Mouse (Mus musculus): ENCODE measurements around the gene 1700028P14Rik. TPM values are rescaled to one million over a fixed set of nuclear protein-coding genes. Genes with fewer than 3 reads are reported as not detected.

Gene 1700028P14Rik
- polyA plus RNA-seq, 1 experiment from 2014 or later = not detected

DNA sequence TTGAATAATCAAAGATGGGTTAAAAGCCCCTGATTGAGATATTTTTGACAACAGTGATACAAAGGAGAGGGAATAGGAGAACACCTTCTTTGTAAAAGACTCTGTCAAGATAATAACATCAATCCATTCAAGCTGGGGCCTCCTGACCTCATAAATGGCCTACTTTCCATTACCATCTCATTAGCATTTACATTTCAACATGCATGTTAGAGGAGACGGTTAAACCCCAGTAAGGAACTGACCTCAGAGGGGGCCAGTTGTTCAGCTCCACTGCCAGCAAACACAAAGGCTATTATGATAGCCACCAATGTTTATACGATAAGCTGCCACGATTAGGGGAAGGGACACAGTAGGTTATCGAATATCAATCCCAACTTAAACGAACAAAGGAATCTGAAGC lies 15.8 kb downstream of the 1700028P14Rik start:
- no peak overlapping the region for H3K9ac ChIP-seq (ENCODE audit: low read depth, low read length)
- no peaks in the 10 kb centered on the region for H3K4me1 ChIP-seq (ENCODE audit: control insufficient read depth, low read depth, low read length)
- H3K27ac ChIP-seq (ENCODE audit: low read length) = no peak overlapping the region
- H3K27me3 ChIP-seq (ENCODE audit: control insufficient read depth, insufficient read depth, low read depth, low read length) = no peaks in the 10 kb centered on the region
- no peak overlapping the region for H3K4me2 ChIP-seq (ENCODE audit: low read depth, low read length)
- H3K9me3 ChIP-seq (replicated peaks; ENCODE audit: control insufficient read depth, low read length) = no peaks in the 10 kb centered on the region
- H3K36me3 ChIP-seq (ENCODE audit: control insufficient read depth, insufficient read depth) = no peaks in the 10 kb centered on the region
- WGBS (ENCODE audit: insufficient replicate concordance) = 66% methylated on average over 5 of the region's 5 CpGs
- no peak overlapping the region for H3K4me3 ChIP-seq (ENCODE audit: low read depth, low read length)
- ATAC-seq (ENCODE audit: low read depth) = no peak

DNA sequence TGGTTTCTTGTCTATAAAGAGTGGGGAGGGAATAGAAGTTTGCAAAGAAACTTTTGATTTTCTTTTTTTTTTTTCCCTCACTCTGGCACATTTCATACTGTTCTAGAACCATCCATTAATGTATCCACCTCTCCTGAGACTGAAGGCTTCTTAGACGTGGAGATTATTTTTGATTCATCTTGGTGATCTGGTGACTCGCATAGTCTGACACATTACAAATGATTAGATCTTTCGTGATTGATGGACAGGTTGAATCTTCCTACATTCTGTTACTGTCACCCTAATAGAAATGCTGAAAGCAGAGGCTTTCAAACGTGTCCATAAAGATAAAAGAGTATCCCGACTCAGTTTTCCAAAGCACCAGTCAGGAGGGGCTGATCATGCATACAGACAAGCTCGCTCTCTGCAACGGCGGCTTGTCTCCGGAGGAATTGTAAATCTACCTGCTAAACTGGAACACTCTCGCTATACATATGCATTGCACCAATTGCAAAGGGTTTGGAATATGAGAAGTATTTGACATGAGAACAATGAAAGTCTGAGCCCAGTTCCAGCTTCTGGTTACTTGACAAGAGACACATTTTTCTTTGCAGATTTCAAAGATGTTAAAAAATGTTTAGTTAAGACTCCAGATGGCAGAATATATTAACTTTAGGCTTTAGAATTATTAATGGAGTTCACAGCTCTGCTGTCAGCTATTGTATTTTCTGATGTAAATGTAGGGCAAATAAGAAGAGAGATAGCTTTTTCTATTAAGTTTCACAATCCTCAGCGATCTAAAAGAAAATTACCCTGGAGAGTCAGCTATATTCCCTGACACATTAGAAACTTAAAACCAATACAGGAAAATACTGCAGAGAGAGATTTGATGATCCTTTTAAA lies 20.8 kb downstream of the 1700028P14Rik start:
- Histone ChIP-seq H3K27me3 (ENCODE audit: control insufficient read depth, insufficient read depth, low read depth, low read length) (no peaks in the 10 kb centered on the region), H3K27ac (ENCODE audit: low read length) (no peak overlapping the region), H3K36me3 (ENCODE audit: control insufficient read depth, insufficient read depth) (no peaks in the 10 kb centered on the region), H3K4me2 (ENCODE audit: low read depth, low read length) (no peak overlapping the region), H3K4me1 (ENCODE audit: control insufficient read depth, low read depth, low read length) (no peaks in the 10 kb centered on the region), H3K9me3 (replicated peaks; ENCODE audit: control insufficient read depth, low read length) (no peaks in the 10 kb centered on the region), H3K4me3 (ENCODE audit: low read depth, low read length) (no peak overlapping the region), H3K9ac (ENCODE audit: low read depth, low read length) (no peak overlapping the region)
- 66% methylated on average over 11 of the region's 11 CpGs for WGBS (ENCODE audit: insufficient replicate concordance)
- no peak for ATAC-seq (ENCODE audit: low read depth)

DNA sequence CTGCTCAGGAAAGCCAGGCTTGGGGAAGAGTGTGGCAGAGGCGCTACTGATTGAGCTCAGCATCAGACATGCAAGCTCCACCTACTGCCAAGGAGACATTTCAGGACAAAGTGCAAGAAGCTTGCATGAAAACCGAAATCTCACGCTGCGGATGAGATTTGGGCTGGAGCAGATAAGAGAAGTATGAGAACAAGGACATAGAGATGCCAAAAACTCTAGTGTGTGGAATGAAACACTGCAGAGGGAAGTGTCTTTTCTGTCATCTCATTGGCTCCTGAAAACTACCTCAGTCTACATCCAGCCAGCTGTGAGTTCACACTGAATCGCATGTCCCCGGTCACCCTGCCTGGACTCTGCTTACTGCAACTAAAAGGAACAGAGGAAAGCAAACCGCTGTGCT lies 38.3 kb downstream of the 1700028P14Rik start:
- H3K27ac ChIP-seq (ENCODE audit: low read length) = no peak overlapping the region
- H3K36me3 ChIP-seq (ENCODE audit: control insufficient read depth, insufficient read depth) = no peaks in the 10 kb centered on the region
- H3K4me3 ChIP-seq (ENCODE audit: low read depth, low read length) = no peak overlapping the region
- H3K4me1 ChIP-seq (ENCODE audit: control insufficient read depth, low read depth, low read length) = no peaks in the 10 kb centered on the region
- no peak overlapping the region for H3K9ac ChIP-seq (ENCODE audit: low read depth, low read length)
- no peak for ATAC-seq (ENCODE audit: low read depth)
- H3K4me2 ChIP-seq (ENCODE audit: low read depth, low read length) = no peak overlapping the region
- WGBS (ENCODE audit: insufficient replicate concordance) = 63% methylated on average over 7 of the region's 7 CpGs
- H3K9me3 ChIP-seq (replicated peaks; ENCODE audit: control insufficient read depth, low read length) = no peaks in the 10 kb centered on the region
- H3K27me3 ChIP-seq (ENCODE audit: control insufficient read depth, insufficient read depth, low read depth, low read length) = no peaks in the 10 kb centered on the region

DNA sequence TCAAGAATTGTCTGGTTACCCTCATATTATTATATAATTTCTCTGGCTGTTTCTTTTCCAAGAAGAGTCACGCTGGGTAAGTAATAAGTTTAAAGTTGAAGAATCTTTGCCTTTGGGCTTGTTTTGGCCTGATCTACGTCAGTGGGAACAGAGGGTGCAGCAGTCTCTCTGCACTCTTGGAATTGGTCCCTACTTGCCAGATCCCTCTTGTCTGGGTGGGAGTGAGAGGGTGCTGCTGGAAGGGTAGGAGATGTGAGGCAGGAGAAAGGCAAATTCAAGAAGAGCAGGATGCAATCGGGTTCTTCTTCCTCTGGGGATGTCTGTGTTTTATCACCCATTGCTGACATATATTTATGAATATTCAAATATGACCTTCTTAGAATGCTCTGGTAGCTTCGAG lies 42.9 kb downstream of the 1700028P14Rik start:
- H3K4me3 ChIP-seq (ENCODE audit: low read depth, low read length) = no peak overlapping the region
- no peak overlapping the region for H3K4me2 ChIP-seq (ENCODE audit: low read depth, low read length)
- H3K9ac ChIP-seq (ENCODE audit: low read depth, low read length) = no peak overlapping the region
- no peaks in the 10 kb centered on the region for H3K4me1 ChIP-seq (ENCODE audit: control insufficient read depth, low read depth, low read length)
- no peaks in the 10 kb centered on the region for H3K9me3 ChIP-seq (replicated peaks; ENCODE audit: control insufficient read depth, low read length)
- no peak overlapping the region for H3K27ac ChIP-seq (ENCODE audit: low read length)
- WGBS (ENCODE audit: insufficient replicate concordance) = 38% methylated on average over 4 of the region's 4 CpGs
- no peaks in the 10 kb centered on the region for H3K27me3 ChIP-seq (ENCODE audit: control insufficient read depth, insufficient read depth, low read depth, low read length)
- no peaks in the 10 kb centered on the region for H3K36me3 ChIP-seq (ENCODE audit: control insufficient read depth, insufficient read depth)
- no peak for ATAC-seq (ENCODE audit: low read depth)

GRCm38 (mm10) chr19:23607951-23608350 lies 44.7 kb downstream of the 1700028P14Rik start:
- H3K9me3 ChIP-seq (replicated peaks; ENCODE audit: control insufficient read depth, low read length) = no peaks in the 10 kb centered on the region
- no peaks in the 10 kb centered on the region for H3K4me1 ChIP-seq (ENCODE audit: control insufficient read depth, low read depth, low read length)
- no peaks in the 10 kb centered on the region for H3K36me3 ChIP-seq (ENCODE audit: control insufficient read depth, insufficient read depth)
- ATAC-seq (ENCODE audit: low read depth) = no peak
- no peak overlapping the region for H3K9ac ChIP-seq (ENCODE audit: low read depth, low read length)
- H3K27me3 ChIP-seq (ENCODE audit: control insufficient read depth, insufficient read depth, low read depth, low read length) = no peaks in the 10 kb centered on the region
- no peak overlapping the region for H3K4me3 ChIP-seq (ENCODE audit: low read depth, low read length)
- no peak overlapping the region for H3K4me2 ChIP-seq (ENCODE audit: low read depth, low read length)
- no peak overlapping the region for H3K27ac ChIP-seq (ENCODE audit: low read length)
- 52% methylated on average over 2 of the region's 2 CpGs for WGBS (ENCODE audit: insufficient replicate concordance)

- Histone ChIP-seq H3K4me3 (ENCODE audit: low read depth, low read length) (no peak overlapping the region), H3K9ac (ENCODE audit: low read depth, low read length) (no peak overlapping the region), H3K9me3 (replicated peaks; ENCODE audit: control insufficient read depth, low read length) (no peaks in the 10 kb centered on the region), H3K4me1 (ENCODE audit: control insufficient read depth, low read depth, low read length) (no peaks in the 10 kb centered on the region), H3K4me2 (ENCODE audit: low read depth, low read length) (no peak overlapping the region), H3K27ac (ENCODE audit: low read length) (no peak overlapping the region), H3K36me3 (ENCODE audit: control insufficient read depth, insufficient read depth) (no peaks in the 10 kb centered on the region), H3K27me3 (ENCODE audit: control insufficient read depth, insufficient read depth, low read depth, low read length) (no peaks in the 10 kb centered on the region)
- 62% methylated on average over 3 of the region's 3 CpGs for WGBS (ENCODE audit: insufficient replicate concordance)
- no peak for ATAC-seq (ENCODE audit: low read depth)
Observed at GRCm38 (mm10) chr19:23594950-23595349, 57.7 kb downstream of the 1700028P14Rik start.

DNA sequence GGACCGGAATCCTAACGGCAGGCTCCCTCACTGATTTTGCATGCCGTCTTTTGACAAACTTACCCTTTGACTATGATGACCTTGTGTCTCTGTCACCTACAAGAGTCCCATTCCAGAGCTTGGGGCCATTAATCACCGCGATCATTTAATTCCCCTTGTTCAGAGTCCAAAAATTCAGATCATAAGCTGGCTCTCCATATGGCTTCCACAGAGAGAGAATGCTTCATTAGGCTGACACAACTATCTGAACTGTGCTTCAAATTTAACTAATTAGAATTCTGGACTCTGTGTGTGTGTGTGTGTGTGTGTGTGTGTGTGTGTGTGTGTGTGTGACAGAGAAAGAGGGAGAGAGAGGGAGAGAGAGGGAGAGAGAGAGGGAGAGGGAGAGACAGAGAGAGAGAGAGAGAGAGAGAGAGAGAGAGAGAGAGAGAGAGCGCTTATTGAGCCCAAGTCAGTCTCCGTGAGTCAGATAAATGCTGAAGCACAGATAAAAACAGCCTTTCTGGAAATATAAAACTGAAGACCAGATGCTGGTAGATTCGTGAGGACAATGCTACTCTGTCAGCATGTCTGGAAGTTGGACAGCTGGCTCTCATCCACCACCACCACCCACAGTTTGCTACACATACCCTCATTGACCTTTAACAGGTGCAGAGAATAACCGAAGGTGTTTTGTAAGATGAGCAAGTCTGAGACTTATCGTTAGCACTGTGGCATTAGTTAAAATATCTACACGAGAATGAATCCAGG lies 73.8 kb downstream of the 1700028P14Rik start:
- ATAC-seq (ENCODE audit: low read depth) = no peak
- Histone ChIP-seq H3K4me2 (ENCODE audit: low read depth, low read length) (no peak overlapping the region), H3K36me3 (ENCODE audit: control insufficient read depth, insufficient read depth) (no peaks in the 10 kb centered on the region), H3K27me3 (ENCODE audit: control insufficient read depth, insufficient read depth, low read depth, low read length) (no peaks in the 10 kb centered on the region), H3K9me3 (replicated peaks; ENCODE audit: control insufficient read depth, low read length) (no peaks in the 10 kb centered on the region), H3K4me1 (ENCODE audit: control insufficient read depth, low read depth, low read length) (no peaks in the 10 kb centered on the region), H3K27ac (ENCODE audit: low read length) (no peak overlapping the region), H3K4me3 (ENCODE audit: low read depth, low read length) (no peak overlapping the region), H3K9ac (ENCODE audit: low read depth, low read length) (no peak overlapping the region)
- 63% methylated on average over 11 of the region's 11 CpGs for WGBS (ENCODE audit: insufficient replicate concordance)

DNA sequence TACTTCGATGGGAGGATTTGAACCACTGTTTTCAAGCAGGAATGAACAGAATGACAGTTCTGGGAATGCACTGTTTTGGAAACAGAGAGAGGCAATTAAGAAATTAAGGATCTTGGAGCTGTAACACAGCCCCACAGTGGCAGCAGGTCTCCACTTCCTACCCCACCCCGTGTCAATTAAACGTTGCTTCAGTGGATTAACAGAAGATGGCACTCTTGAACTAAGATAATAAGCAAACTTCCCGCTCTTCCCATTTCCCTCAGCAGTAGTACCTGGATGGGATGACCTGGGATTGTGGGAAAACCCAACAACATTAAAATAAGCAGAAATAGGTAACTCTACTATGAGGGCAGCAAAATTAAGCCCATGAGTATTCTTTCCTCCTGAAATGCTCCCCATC lies 75.9 kb downstream of the 1700028P14Rik start:
- Histone ChIP-seq H3K36me3 (ENCODE audit: control insufficient read depth, insufficient read depth) (no peaks in the 10 kb centered on the region), H3K4me2 (ENCODE audit: low read depth, low read length) (no peak overlapping the region), H3K27me3 (ENCODE audit: control insufficient read depth, insufficient read depth, low read depth, low read length) (no peaks in the 10 kb centered on the region), H3K27ac (ENCODE audit: low read length) (no peak overlapping the region), H3K9ac (ENCODE audit: low read depth, low read length) (no peak overlapping the region), H3K4me3 (ENCODE audit: low read depth, low read length) (no peak overlapping the region), H3K9me3 (replicated peaks; ENCODE audit: control insufficient read depth, low read length) (no peaks in the 10 kb centered on the region), H3K4me1 (ENCODE audit: control insufficient read depth, low read depth, low read length) (no peaks in the 10 kb centered on the region)
- no peak for ATAC-seq (ENCODE audit: low read depth)
- WGBS (ENCODE audit: insufficient replicate concordance) = 33% methylated on average over 4 of the region's 4 CpGs

DNA sequence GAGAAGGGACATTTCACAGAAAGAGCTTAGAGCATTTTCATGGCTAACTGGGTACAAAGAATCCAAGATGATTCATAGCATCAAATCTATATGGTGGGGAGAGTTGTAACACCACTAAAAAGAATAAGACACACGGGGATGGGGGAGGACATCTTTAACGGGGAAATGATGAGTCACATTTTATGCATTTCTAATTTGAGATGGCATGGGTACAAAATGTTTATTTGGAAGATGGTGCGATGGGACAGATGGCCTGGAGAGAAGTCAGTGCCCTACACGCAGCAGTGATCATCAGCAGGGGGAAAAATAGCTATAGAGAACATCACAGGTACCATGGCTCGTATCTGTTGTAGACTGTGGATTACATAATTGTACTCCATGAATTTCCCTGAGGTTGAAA lies 88.9 kb downstream of the 1700028P14Rik start:
- no peaks in the 10 kb centered on the region for H3K9me3 ChIP-seq (replicated peaks; ENCODE audit: control insufficient read depth, low read length)
- H3K27me3 ChIP-seq (ENCODE audit: control insufficient read depth, insufficient read depth, low read depth, low read length) = no peaks in the 10 kb centered on the region
- no peak for ATAC-seq (ENCODE audit: low read depth)
- no peaks in the 10 kb centered on the region for H3K36me3 ChIP-seq (ENCODE audit: control insufficient read depth, insufficient read depth)
- no peak overlapping the region for H3K4me2 ChIP-seq (ENCODE audit: low read depth, low read length)
- H3K4me3 ChIP-seq (ENCODE audit: low read depth, low read length) = no peak overlapping the region
- WGBS (ENCODE audit: insufficient replicate concordance) = 53% methylated on average over 5 of the region's 5 CpGs
- H3K4me1 ChIP-seq (ENCODE audit: control insufficient read depth, low read depth, low read length) = no peaks in the 10 kb centered on the region
- no peak overlapping the region for H3K27ac ChIP-seq (ENCODE audit: low read length)
- no peak overlapping the region for H3K9ac ChIP-seq (ENCODE audit: low read depth, low read length)

Data from liver, embryonic 16.5 days (tissue).